Mouse (Mus musculus): ENCODE data around the gene Rps19.

- TF ChIP-seq CTCF (IDR thresholded peaks at IDR 0.05; ENCODE audit: low read depth, low read length) (no peak), GATA1 (IDR thresholded peaks at IDR 0.05; ENCODE audit: borderline replicate concordance, low read length) (no peak), POLR2AphosphoS5 (IDR thresholded peaks at IDR 0.05; ENCODE audit: insufficient replicate concordance, low read depth, low read length) (no peak)
Observed at GRCm38 (mm10) chr7:24919728-24920127, 35.6 kb downstream of the Rps19 start.

Data from G1E (cell line).